Mouse (Mus musculus) CH12.LX (cell line): ENCODE measurements around the gene G430095P16Rik. TPM values are rescaled to one million over a fixed set of nuclear protein-coding genes. Genes with fewer than 3 reads are reported as not detected.

Experiments used
- DNase-seq: peaks from one replicate; pipeline ENCODE4 v3.0.0-alpha.2; 2013; ENCODE audit errors: extremely low read depth
- H3K27ac ChIP-seq: 2 replicates; pipeline ENCODE4 v1.5.1; 2012; ENCODE audit warnings: low read depth, mild to moderate bottlenecking, control low read depth, moderate library complexity; ENCODE audit not compliant: insufficient read depth
- H3K27me3 ChIP-seq: replicated peaks from 2 replicates; pipeline ENCODE3; 2012; ENCODE audit warnings: inconsistent platforms
- H3K36me3 ChIP-seq, 2 experiments: replicated peaks in 1 of 2; 2 replicates each; pipeline versions ENCODE3 to v1.6.1; 2012; ENCODE audit warnings: inconsistent platforms in 1 of 2, low read length in 1 of 2, mild to moderate bottlenecking in 1 of 2, mixed read lengths in 1 of 2, moderate library complexity in 1 of 2; ENCODE audit not compliant: control insufficient read depth in 1 of 2, insufficient read depth in 1 of 2
- H3K4me1 ChIP-seq, 2 experiments: 2 replicates each; pipeline ENCODE4 v1.6.1; 2012; ENCODE audit warnings: inconsistent platforms in 1 of 2, moderate library complexity in 1 of 2; ENCODE audit not compliant: insufficient read depth in 2 of 2, control insufficient read depth in 1 of 2
- H3K4me2 ChIP-seq: 2 replicates; pipeline ENCODE4 v1.6.1; 2012; ENCODE audit warnings: low read depth, mild to moderate bottlenecking, control low read depth; ENCODE audit not compliant: poor library complexity, insufficient read depth, severe bottlenecking
- H3K4me3 ChIP-seq, 3 experiments: fragments of 150-350 bp in 1 of 3; sonication (generic) in 1 of 3; replicated peaks in 1 of 3; 2 replicates each; pipeline versions ENCODE3 to v1.5.1; 2011 to 2012; ENCODE audit warnings: low read depth in 2 of 3, low read length in 2 of 3, mild to moderate bottlenecking in 2 of 3, moderate library complexity in 2 of 3, control low read depth in 1 of 3, improper control_type of control experiment in 1 of 3, inconsistent platforms in 1 of 3, mixed read lengths in 1 of 3; ENCODE audit not compliant: poor library complexity in 1 of 3
- H3K79me2 ChIP-seq: replicated peaks from 2 replicates; pipeline ENCODE4 v1.6.1; 2012; ENCODE audit warnings: mild to moderate bottlenecking, moderate library complexity; ENCODE audit not compliant: control insufficient read depth, poor library complexity, insufficient read depth, severe bottlenecking; ENCODE audit errors: extremely low read depth
- H3K9ac ChIP-seq: 2 replicates; pipeline ENCODE4 v1.6.1; 2012; ENCODE audit warnings: low read depth, mild to moderate bottlenecking, control low read depth, moderate library complexity; ENCODE audit not compliant: insufficient read depth
- H3K9me3 ChIP-seq: replicated peaks from 2 replicates; pipeline ENCODE3; 2012; ENCODE audit warnings: low read length, inconsistent platforms, mixed read lengths
- CHD2 ChIP-seq: IDR thresholded peaks from 2 replicates; pipeline ENCODE4 v1.6.1; 2011; ENCODE audit warnings: low read length, improper control_type of control experiment
- CTCF ChIP-seq, 2 experiments: IDR thresholded peaks in 1 of 2; conservative IDR thresholded peaks in 1 of 2; 2 replicates each; pipeline ENCODE4 v1.5.1; 2011 to 2012; ENCODE audit warnings: low read depth in 2 of 2, low read length in 2 of 2, improper control_type of control experiment in 1 of 2, inconsistent platforms in 1 of 2, mild to moderate bottlenecking in 1 of 2, moderate library complexity in 1 of 2
- E2F4 ChIP-seq: IDR thresholded peaks from 2 replicates; pipeline ENCODE4 v1.6.1; 2011; ENCODE audit warnings: low read depth, low read length, improper control_type of control experiment; ENCODE audit not compliant: insufficient replicate concordance
- ELF1 ChIP-seq: IDR thresholded peaks from 2 replicates; pipeline ENCODE4 v1.6.1; 2014; ENCODE audit warnings: low read depth, mild to moderate bottlenecking, inconsistent platforms, low read length, improper control_type of control experiment
- EP300 ChIP-seq: IDR thresholded peaks from 2 replicates; pipeline ENCODE4 v1.6.1; 2011; ENCODE audit warnings: low read length, improper control_type of control experiment
- ETS1 ChIP-seq: conservative IDR thresholded peaks from 2 replicates; pipeline ENCODE4 v1.6.1; 2012; ENCODE audit warnings: low read depth, mild to moderate bottlenecking, inconsistent platforms, low read length, improper control_type of control experiment, moderate library complexity
- GABPA ChIP-seq: IDR thresholded peaks from 2 replicates; pipeline ENCODE4 v1.6.1; 2012; ENCODE audit warnings: low read depth, low read length, improper control_type of control experiment, inconsistent platforms; ENCODE audit not compliant: insufficient replicate concordance
- HCFC1 ChIP-seq: IDR thresholded peaks from 2 replicates; pipeline ENCODE4 v1.6.1; 2012; ENCODE audit warnings: low read depth, mild to moderate bottlenecking, inconsistent platforms, low read length, improper control_type of control experiment
- IRF4 ChIP-seq: IDR thresholded peaks from 2 replicates; pipeline ENCODE4 v1.6.1; 2014; ENCODE audit warnings: low read depth, mild to moderate bottlenecking, inconsistent platforms, low read length, improper control_type of control experiment
- JUND ChIP-seq: conservative IDR thresholded peaks from 2 replicates; pipeline ENCODE4 v1.6.1; 2011; ENCODE audit warnings: low read depth, low read length, improper control_type of control experiment
- KAT2A ChIP-seq: IDR thresholded peaks from 2 replicates; pipeline ENCODE4 v1.6.1; 2012; ENCODE audit warnings: low read length, improper control_type of control experiment, inconsistent platforms; ENCODE audit not compliant: insufficient replicate concordance
- MAFK ChIP-seq: IDR thresholded peaks from 2 replicates; pipeline ENCODE4 v1.6.1; 2011; ENCODE audit warnings: low read length, improper control_type of control experiment; ENCODE audit not compliant: insufficient replicate concordance
- MAX ChIP-seq: IDR thresholded peaks from 2 replicates; pipeline ENCODE4 v1.6.1; 2011; ENCODE audit warnings: low read length, improper control_type of control experiment
- MAZ ChIP-seq: IDR thresholded peaks from 2 replicates; pipeline ENCODE4 v1.6.1; 2012; ENCODE audit warnings: low read depth, mild to moderate bottlenecking, inconsistent platforms, low read length, improper control_type of control experiment, moderate library complexity
- MEF2A ChIP-seq: IDR thresholded peaks from 2 replicates; pipeline ENCODE4 v1.6.1; 2014; ENCODE audit warnings: low read depth, mild to moderate bottlenecking, inconsistent platforms, low read length, improper control_type of control experiment, borderline replicate concordance
- MXI1 ChIP-seq: IDR thresholded peaks from 2 replicates; pipeline ENCODE4 v1.6.1; 2011; ENCODE audit warnings: mild to moderate bottlenecking, low read depth, low read length, improper control_type of control experiment
- NRF1 ChIP-seq: IDR thresholded peaks from 2 replicates; pipeline ENCODE4 v1.6.1; 2014; ENCODE audit warnings: low read depth, mild to moderate bottlenecking, inconsistent platforms, low read length, improper control_type of control experiment, moderate library complexity
- PAX5 ChIP-seq: IDR thresholded peaks from 2 replicates; pipeline ENCODE4 v1.6.1; 2012; ENCODE audit warnings: low read length, inconsistent platforms, mixed read lengths
- POLR2A ChIP-seq: IDR thresholded peaks from 2 replicates; pipeline ENCODE4 v1.6.1; 2011; ENCODE audit warnings: low read depth, mild to moderate bottlenecking, improper control_type of control experiment, low read length
- POLR2AphosphoS2 ChIP-seq: IDR thresholded peaks from 2 replicates; pipeline ENCODE4 v1.6.1; 2011; ENCODE audit warnings: low read depth, low read length, improper control_type of control experiment
- RAD21 ChIP-seq: IDR thresholded peaks from 2 replicates; pipeline ENCODE4 v1.6.1; 2011; ENCODE audit warnings: low read depth, mild to moderate bottlenecking, low read length, improper control_type of control experiment, moderate library complexity
- SIN3A ChIP-seq: IDR thresholded peaks from 2 replicates; pipeline ENCODE4 v1.6.1; 2012; ENCODE audit warnings: low read length, improper control_type of control experiment, inconsistent platforms
- TBP ChIP-seq: conservative IDR thresholded peaks from 2 replicates; pipeline ENCODE4 v1.6.1; 2011; ENCODE audit warnings: low read depth, low read length, improper control_type of control experiment
- TCF12 ChIP-seq: IDR thresholded peaks from 2 replicates; pipeline ENCODE4 v1.6.1; 2014; ENCODE audit warnings: low read depth, mild to moderate bottlenecking, inconsistent platforms, low read length, improper control_type of control experiment
- UBTF ChIP-seq: IDR thresholded peaks from 2 replicates; pipeline ENCODE4 v1.6.1; 2012; ENCODE audit warnings: low read depth, mild to moderate bottlenecking, inconsistent platforms, low read length, improper control_type of control experiment, moderate library complexity
- USF2 ChIP-seq: conservative IDR thresholded peaks from 2 replicates; pipeline ENCODE4 v1.6.1; 2011; ENCODE audit warnings: low read depth, low read length, improper control_type of control experiment
- ZC3H11A ChIP-seq: IDR thresholded peaks from 2 replicates; pipeline ENCODE4 v1.6.1; 2012; ENCODE audit warnings: low read depth, mild to moderate bottlenecking, inconsistent platforms, low read length, improper control_type of control experiment
- ZMIZ1 ChIP-seq: IDR thresholded peaks from 2 replicates; pipeline ENCODE4 v1.6.1; 2012; ENCODE audit warnings: low read depth, mild to moderate bottlenecking, inconsistent platforms, low read length, improper control_type of control experiment
- ZNF384 ChIP-seq: IDR thresholded peaks from 2 replicates; pipeline ENCODE4 v1.6.1; 2012; ENCODE audit warnings: low read depth, low read length, improper control_type of control experiment, inconsistent platforms
- dilution Hi-C: fragments of 300-500 bp; cut with MboI; formaldehyde crosslinking; loops from 2 replicates; pipeline ENCODE4 v1.14.3; 2020; ENCODE audit warnings: low sequenced_read_pairs; ENCODE audit not compliant: extremely low pct_unique_long_range_greater_than_20kb, extremely low pct_ligation_motif_present
- in situ Hi-C: fragments of 300-500 bp; cut with MboI; formaldehyde crosslinking; loops from 3 replicates; pipeline ENCODE4 v1.14.3; 2019; ENCODE audit warnings: low sequenced_read_pairs, low pct_ligation_motif_present, low pct_unique_long_range_greater_than_20kb, mixed read lengths
- polyA plus RNA-seq: library from polyadenylated mRNA; unstranded; fragments of >175 nt; gene quantifications from 2 replicates; pipeline ENCODE4 v1.2.1, GENCODE M21; 2012; ENCODE audit warnings: low read depth; ENCODE audit not compliant: insufficient read length
- total RNA-seq, 2 experiments: library from RNA; depleted of rRNA; stranded (reverse); fragments of 300-350 nt in 1 of 2; fragments of >200 nt in 1 of 2; gene quantifications; 2 replicates each; pipeline ENCODE4 v1.2.3; 2012 to 2014

The G430095P16Rik gene
- total and polyA plus RNA-seq, 3 experiments: 0.17 TPM; not detected in 2

DNA sequence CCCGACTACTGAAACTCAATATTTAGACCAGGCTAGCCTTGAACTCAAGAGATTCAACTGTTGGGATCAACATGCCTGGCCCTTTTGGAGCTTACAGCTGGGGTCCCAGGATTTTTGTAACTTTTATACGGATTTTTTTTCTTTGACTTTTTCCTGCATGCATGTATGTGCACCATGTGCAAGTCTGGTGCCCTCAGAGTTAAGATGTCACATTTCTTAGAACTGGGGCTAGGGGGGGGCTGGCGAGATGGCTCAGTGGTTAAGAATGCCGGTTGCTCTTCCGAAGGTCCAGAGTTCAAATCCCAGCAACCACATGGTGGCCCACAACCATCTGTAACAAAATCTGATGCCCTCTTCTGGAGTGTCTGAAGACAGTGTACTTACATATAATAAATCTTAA is 22.3 kb upstream of the G430095P16Rik start:
- Histone ChIP-seq H3K9ac (no peak overlapping the region), H3K27ac (peak overlapping the region; percentile 90), H3K4me1 (peaks cover 14 to 61% of the 10 kb centered on the region in 2 experiments)

DNA sequence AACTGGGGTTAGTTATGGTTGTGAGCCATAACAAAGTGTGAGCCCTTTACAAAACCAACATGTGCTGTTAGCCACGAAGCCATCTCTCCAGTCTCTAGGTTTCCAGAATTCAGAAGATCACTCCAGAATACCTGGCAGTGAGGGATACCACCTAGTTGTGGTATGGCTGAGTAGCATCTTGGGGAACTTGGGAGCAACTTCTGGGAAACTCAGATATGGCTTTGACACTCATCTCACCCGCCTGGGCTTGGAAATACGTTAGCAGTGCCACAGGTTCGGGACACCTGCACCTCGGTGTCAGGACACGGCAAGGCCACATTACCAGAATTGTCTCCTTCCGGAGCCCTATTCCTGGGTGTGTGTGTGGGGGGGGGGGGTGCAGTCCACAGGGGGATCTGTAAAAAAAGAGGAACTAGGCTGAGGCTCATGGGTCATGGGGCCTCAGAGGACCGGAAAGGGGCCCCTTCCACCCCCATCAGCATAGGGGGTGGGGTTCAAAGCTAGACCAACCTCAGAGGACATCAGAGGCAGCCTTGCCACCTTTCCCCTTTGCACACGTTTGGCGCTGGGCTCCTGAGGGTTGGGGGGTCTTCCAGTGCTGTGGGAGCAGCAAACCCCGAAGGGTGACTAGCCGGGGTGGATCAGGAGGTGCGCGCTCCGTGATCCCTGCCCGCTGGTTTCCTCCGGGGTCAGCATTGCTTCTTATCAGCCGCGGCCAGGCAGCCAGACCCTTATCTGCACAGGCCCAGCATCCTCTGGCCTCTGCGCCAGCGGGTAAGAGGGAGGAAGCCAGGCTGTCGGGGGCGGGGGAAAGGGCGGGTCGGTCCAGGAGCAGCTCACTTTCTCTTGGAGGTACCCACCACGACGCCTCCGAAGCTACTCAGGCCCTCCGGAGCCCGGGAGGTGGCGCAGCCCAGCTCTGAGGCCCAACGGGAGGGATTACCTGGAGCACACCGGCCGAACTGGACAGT is 21.6 kb upstream of the G430095P16Rik start, which contains the start of gene Lyl1:
Lyl1 (plus strand) TSS at position 517 of the 971 bp plus-strand sequence.
- peak within 1 kb of the TSS; percentile 81 for H3K9ac ChIP-seq
- H3K4me2 ChIP-seq: peak within 1 kb of the TSS; percentile 57
- in situ Hi-C loops (no loop called here), dilution Hi-C loops (no loop called here)
- peak within 1 kb of the TSS; percentile 99 for H3K27ac ChIP-seq
- peak within 1 kb of the TSS; percentile 53 to 79 (median 79) for H3K4me3 ChIP-seq
- H3K9me3 ChIP-seq: peaks cover 2% of the 10 kb centered on the region
- peaks cover 43 to 68% of the 10 kb centered on the region in 2 experiments for H3K36me3 ChIP-seq
- peaks cover 14 to 62% of the 10 kb centered on the region in 2 experiments for H3K4me1 ChIP-seq
- peak; percentile 94 for DNase-seq
- no peaks in the 10 kb centered on the region for H3K27me3 ChIP-seq
- H3K79me2 ChIP-seq: peaks cover 18% of the 10 kb centered on the region
- peak; percentile 79; the same call in 1 of the 2 replicates for TF ChIP-seq TBP
- TF ChIP-seq E2F4: no peak
- TF ChIP-seq MAX: peak; percentile 68
- TF ChIP-seq EP300: peak; percentile 86
- peak; percentile 7; the same call in 1 of the 2 replicates for TF ChIP-seq ELF1
- TF ChIP-seq MXI1: peak; percentile 37; the same call in 1 of the 2 replicates
- peak; percentile 86 for TF ChIP-seq IRF4
- peak; percentile 81 for TF ChIP-seq ETS1
- peak; percentile 90 for TF ChIP-seq CHD2
- peak; percentile 47; the same call in 1 of the 2 replicates for TF ChIP-seq SIN3A
- TF ChIP-seq MEF2A: peak; percentile 77
- TF ChIP-seq ZC3H11A: no peak
- TF ChIP-seq POLR2AphosphoS2: peak; percentile 96
- peak; percentile 81 for TF ChIP-seq UBTF
- TF ChIP-seq HCFC1: peak; percentile 63
- no peak for TF ChIP-seq USF2
- TF ChIP-seq ZNF384: peak; percentile 67
- TF ChIP-seq GABPA: no peak
- 0 out of 2 replicates have a peak, but pooled peaks have one; percentile 19 for TF ChIP-seq NRF1
- peak; percentile 98 for TF ChIP-seq POLR2A
- peak; percentile 93 for TF ChIP-seq ZMIZ1
- no peak for TF ChIP-seq JUND
- peak; percentile 85 for TF ChIP-seq TCF12
- TF ChIP-seq RAD21: no peak; the same call in 1 of the 2 replicates
- TF ChIP-seq MAFK: no peak

More for the DNA sequence above, 22.3 kb upstream of the G430095P16Rik start:
- Histone ChIP-seq H3K27me3 (no peaks in the 10 kb centered on the region), H3K4me3 (no peak overlapping the region), H3K36me3 (peaks cover 43 to 72% of the 10 kb centered on the region in 2 experiments), H3K79me2 (peaks cover 18% of the 10 kb centered on the region), H3K9me3 (peaks cover 2% of the 10 kb centered on the region), H3K4me2 (no peak overlapping the region)
- dilution Hi-C loops: no loop called here
- TF ChIP-seq E2F4 (no peak), CTCF (conservative IDR thresholded peaks at IDR 0.05 in 1 of 2, IDR thresholded peaks at IDR 0.05 in 1 of 2; ENCODE audit: low read depth in 2 of 2, low read length in 2 of 2) (no peak), ELF1 (0 out of 2 replicates have a peak, but pooled peaks have one; percentile 1), SIN3A (no peak), PAX5 (no peak), ZNF384 (no peak), HCFC1 (no peak), MAZ (0 out of 2 replicates have a peak, but pooled peaks have one; percentile 11), KAT2A (no peak), POLR2A (no peak), TBP (no peak)
- in situ Hi-C loops: no loop called here
- no peak for DNase-seq
